Mouse (Mus musculus): ENCODE data around the gene Cd33.
A peak's percentile ranks its signal among the peaks of the same experiment; 100 is the strongest.

Gene Cd33

DNA sequence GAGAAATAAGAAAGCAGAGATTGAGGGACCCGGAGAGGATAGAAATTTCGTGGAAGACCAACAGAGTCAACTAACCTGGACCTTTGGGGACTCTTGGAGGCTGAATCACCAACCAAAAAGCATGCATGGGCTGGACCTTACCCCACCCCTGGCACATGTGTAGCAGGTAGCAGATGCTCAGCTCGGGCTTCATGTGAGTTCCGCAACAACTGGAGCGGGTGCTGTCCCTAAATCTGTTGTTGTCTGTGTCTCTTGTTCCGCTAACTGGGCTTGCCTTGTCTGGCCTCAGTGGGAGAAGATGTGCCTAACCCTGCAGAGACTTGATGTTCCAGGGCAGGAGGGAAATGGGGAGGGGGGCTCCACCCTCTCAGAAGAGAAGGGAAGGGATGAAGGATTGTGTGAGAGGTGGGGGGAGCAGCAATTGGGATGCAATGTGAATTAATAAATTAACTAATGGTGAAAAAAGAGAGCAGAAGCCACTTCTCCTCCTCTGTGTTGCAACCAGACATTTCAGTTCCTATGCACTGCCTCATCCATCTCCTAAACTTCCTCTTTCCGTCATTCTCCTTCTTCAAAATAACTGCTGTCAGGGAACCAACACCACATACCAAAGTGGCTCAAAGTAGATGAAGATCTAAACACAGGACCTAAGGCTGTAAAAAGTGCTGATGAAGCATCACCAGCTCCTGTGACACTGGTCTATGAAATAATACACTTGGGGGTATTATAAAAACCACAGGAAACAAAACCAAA lies at the start of gene Cd33:
Cd33 (minus strand) TSS at position 204 of the 753 bp plus-strand sequence.
- no peak for DNase-seq

- DNase-seq, result no peak
Observed at GRCm38 (mm10) chr7:43584790-43585189, 40.6 kb upstream of the Cd33 start.

- DNase-seq, result no peak
Observed at GRCm38 (mm10) chr7:43580526-43580925, 36.3 kb upstream of the Cd33 start.

- DNase-seq, result peak; percentile 88
Observed at GRCm38 (mm10) chr7:43579440-43580171, 35.4 kb upstream of the Cd33 start, which contains the start of gene Zfp719. Gene Zfp719 (plus strand): TSS chr7:43579610.

- no peak for DNase-seq
Observed at GRCm38 (mm10) chr7:43571216-43571615, 27.0 kb upstream of the Cd33 start.

GRCm38 (mm10) chr7:43563300-43563699 lies 19.1 kb upstream of the Cd33 start:
- DNase-seq, result no peak

GRCm38 (mm10) chr7:43562651-43563070 lies 18.4 kb upstream of the Cd33 start:
- DNase-seq, result no peak

DNA sequence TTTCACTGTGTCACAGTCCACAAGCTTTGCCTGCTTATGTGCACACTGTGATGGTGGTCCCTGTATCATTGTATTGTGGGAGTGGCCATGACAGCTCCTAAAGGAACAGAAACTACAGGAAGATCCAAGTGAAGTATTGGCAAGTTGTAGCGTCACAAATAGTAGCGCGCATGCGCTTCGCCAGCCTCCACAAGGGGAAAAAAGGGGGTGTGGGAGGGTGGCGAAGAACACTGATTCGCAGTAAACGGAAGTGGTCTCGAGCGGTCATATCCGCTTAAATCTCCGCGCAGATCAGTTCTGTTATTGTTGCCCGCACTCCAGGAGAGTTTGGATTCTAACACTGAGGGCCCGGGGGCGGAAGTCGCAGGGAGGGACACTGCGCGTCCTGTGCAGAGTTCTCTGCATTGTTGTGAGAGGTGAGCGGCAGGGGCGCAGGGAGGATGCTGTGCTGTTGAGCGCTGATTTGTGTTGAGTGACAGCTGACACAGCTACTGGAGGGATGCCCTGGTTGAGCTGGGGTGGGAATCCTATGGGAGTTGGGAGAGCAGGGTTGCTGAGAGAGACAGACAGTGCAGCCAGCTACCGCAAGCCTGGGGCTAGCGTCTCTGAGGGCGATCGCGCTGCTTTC lies 17.9 kb upstream of the Cd33 start, which contains the start of gene Zfp658:
Zfp658 (plus strand) TSS at position 251 of the 628 bp plus-strand sequence.
- DNase-seq, result peak; percentile 84

- DNase-seq, result no peak
Observed at GRCm38 (mm10) chr7:43556901-43557300, 12.7 kb upstream of the Cd33 start.

GRCm38 (mm10) chr7:43555351-43555750 lies 11.1 kb upstream of the Cd33 start:
- no peak for DNase-seq

- no peak for DNase-seq
Observed at GRCm38 (mm10) chr7:43554550-43554949, 10.3 kb upstream of the Cd33 start.

DNA sequence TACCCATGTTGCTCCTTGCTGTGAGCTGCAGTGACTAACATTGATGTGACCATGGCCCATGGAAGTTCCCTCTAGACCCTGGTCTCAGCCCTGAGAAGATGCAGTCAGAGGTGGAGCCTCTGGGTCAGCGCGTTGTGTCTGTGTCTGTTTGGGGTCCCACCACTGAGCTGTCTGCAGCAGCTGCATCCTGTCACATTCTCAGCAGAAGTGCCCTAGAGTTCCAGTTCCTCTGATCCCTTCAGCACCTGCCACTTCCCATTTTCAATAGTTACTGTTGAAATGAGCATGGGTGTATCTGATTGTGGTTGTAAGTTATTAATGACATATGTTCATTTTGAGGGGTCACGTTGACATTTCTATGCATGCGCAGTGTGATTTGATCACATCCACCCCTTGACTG lies 8.9 kb upstream of the Cd33 start:
- DNase-seq, result no peak

DNA sequence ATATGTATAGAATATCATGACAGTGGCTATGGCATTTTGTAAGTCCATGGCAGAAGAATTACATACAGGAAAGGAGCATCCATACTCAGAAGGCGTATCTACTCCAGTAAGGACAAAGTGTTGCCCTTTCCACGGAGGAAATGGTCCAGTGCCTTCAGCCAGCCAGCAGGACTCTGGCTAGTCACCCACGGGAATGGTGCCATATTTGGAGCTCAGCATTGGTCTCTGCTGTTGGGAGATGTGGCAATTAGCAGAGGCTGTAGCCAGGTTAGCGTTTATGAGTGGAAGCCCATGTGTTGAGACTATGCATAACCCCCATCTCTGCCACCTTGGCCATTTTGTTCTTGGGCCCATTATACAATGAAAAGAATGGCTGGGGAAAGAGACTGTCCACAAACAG lies 4.0 kb upstream of the Cd33 start:
- no peak for DNase-seq

GRCm38 (mm10) chr7:43547666-43548065 lies 3.4 kb upstream of the Cd33 start:
- DNase-seq, result no peak

GRCm38 (mm10) chr7:43545656-43546545 lies 1.7 kb upstream of the Cd33 start:
- no peak for DNase-seq

DNA sequence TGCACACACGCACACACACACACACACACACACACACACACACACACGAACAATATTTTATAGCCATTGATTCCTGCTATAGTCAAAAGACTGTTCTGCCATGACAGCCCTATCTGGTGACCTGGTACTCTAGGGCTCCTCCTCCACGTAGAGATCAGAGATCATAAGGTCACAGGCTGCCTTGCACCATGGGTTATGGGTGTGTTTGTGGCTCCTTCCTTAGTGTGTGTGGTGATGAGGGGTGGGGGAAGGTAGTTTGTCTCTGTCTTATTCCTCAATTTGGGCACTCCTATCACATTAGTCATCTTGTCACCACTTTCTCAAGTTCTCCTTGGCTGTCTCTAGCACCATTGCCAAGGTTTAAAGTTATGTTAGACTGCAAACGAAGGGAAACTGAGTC lies 5.7 kb downstream of the Cd33 start:
- no peak for DNase-seq

- no peak for DNase-seq
Observed at GRCm38 (mm10) chr7:43532936-43533505, 11.2 kb downstream of the Cd33 start.

DNA sequence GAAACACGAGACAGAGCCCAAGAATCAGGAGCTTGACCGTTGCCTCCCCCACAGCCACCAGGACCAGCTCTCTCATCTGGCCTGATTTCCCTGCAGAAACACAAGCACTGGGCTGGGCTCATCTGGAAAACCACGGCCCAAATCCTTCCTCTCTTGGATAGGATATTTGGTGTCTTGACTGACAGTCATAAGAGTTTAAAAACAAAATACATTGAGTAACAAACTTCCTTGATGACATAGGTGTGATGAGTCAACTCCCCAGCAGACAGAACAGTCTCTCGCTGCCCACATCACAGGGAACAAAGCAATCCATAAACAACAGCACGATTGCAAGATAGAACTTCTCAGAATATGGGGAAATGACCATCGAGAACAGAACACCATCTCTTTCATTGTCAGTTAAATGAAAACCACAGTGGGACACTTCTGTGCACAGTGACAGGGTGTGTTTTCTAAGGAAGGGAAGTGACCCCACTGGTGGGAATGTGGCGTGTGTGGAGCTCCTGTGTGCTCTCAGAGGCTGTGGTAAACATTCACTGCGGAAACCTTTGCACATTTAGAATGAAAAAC lies 13.9 kb downstream of the Cd33 start:
- DNase-seq, result no peak

DNA sequence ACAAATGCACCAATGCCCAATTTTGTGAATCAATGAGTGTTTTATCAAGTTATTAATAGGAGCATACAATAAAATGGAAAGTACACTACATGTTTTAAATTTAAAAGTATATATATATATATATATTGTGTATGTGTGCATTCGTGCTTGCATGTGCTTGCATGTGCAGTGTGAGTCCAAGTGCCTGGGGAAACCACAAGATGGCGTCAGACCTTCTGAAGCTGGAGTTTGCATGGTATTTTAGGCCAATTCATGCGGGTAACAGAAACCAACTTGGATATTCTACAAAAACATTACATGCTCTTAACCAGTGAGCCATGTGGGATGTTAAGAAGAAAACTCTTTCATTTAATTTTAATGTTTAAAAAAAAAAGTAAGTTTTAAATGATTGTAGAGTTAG lies 18.9 kb downstream of the Cd33 start:
- no peak for DNase-seq

GRCm38 (mm10) chr7:43522776-43523175 lies 21.5 kb downstream of the Cd33 start:
- DNase-seq, result no peak

DNA sequence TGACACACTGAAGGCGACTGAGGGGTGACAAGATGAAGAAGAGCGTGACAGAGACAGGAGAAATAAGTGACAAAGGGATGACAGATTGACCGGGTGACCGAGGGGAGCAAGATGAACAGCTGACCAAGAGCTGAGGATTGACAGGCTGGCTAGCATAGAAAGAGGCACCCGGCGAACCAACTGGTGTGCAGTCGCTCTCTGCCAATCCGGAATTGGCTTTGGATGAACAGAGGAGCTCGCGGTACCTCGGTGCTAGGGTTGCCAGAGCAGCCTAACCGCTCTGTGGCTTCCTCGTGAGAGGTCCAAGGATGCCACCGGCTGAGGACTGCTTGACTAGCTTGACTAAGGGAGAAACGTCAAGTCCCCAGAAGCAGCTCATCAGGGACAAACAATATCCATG lies 25.9 kb downstream of the Cd33 start:
- DNase-seq, result no peak

DNA sequence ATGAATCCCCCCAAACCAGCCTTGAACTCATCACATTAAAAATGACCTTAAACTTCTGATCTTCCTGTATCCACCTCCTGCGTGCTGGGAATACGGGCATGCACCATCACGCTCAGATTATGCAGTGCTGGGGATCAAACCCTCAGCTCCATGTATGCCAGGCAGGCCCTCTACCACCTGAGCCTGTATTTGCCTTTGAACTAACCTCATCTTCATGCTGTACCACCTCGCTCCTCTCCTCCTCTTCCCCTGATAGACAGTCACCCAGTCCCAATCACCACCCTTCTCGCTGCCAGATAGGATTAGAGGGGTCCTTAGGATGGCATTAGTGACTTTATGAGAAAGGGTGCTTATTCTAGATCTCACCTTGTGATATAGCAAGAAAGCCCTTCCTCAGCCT lies 29.2 kb downstream of the Cd33 start:
- no peak for DNase-seq
